Mouse (Mus musculus): Measurements from ENCODE around the gene Sh2d2a.
A peak's percentile ranks its signal among the peaks of the same experiment; 100 is the strongest.

GRCm38 (mm10) chr3:87816646-87817093 lies 29.9 kb upstream of the Sh2d2a start:
- TF ChIP-seq CTCF (IDR thresholded peaks at IDR 0.05; ENCODE audit: insufficient read depth, low read length) (peak; percentile 92), POLR2A (IDR thresholded peaks at IDR 0.05; ENCODE audit: borderline replicate concordance, extremely low read depth, low read depth, low read length) (no peak)

All from lung, adult 2 months (tissue).